ENCODE assay signal across 9 mouse cellular contexts in the genomic region with DNA sequence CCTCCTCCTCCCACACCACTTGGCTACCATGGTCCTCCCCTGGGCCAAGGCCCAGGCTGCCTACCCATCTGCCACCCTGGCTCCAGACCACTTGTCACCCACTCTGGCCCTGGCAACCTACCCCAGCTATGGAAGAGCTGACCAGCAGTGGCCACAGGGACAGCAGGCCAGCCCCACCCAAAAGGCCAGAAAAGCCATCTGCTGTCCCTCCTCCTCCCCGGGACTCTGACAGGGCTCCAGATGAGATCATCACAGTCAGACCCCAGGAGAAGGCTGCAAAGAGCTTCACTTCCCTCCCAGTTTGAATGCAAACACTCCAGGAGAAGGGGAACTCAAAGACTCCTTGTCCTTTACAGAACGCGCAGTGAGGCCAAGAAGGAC. TPM values are rescaled to one million over a fixed set of nuclear protein-coding genes. Genes with fewer than 3 reads are reported as not detected.
DNase-seq lines count a peak whose midpoint lies in the region; ATAC-seq and TF ChIP-seq lines count a peak whose summit lies in the region.
"Had no signal": no experiment of that assay in that cellular context is flagged by ENCODE, and none has a peak within 500 bp of the region (broad histone marks: within the 10 kb centered on the region; RNA-seq: fewer than 3 reads in every experiment).

No protein-coding gene starts in this region.

- H3K36me3 ChIP-seq in lung, embryonic 14.5 days (ENCODE audit: insufficient read depth), result peaks cover 21% of the 10 kb centered on the region
- H3K36me3 ChIP-seq in hindbrain, embryonic 12.5 days, result peaks cover 12% of the 10 kb centered on the region; the same call in 1 of the 2 replicates
- 0 out of 2 replicates have a peak, but pooled peaks cover 2% of the 10 kb centered on the region for H3K36me3 ChIP-seq in midbrain, embryonic 16.5 days (ENCODE audit: control insufficient read depth, insufficient read depth, low read length)

- H3K27me3 ChIP-seq in lung, embryonic 14.5 days (ENCODE audit: insufficient read depth, low read length), result no peaks in the 10 kb centered on the region
- H3K27me3 ChIP-seq in hindbrain, embryonic 12.5 days, result no peaks in the 10 kb centered on the region
- no peaks in the 10 kb centered on the region for H3K27me3 ChIP-seq in midbrain, embryonic 16.5 days (ENCODE audit: control insufficient read depth, insufficient read depth, low read depth, low read length)
- H3K27me3 ChIP-seq: megakaryocyte, embryonic 14.5 days had no signal

- no peaks in the 10 kb centered on the region for H3K9me3 ChIP-seq in lung, embryonic 14.5 days (ENCODE audit: low read depth, low read length)
- no peaks in the 10 kb centered on the region for H3K9me3 ChIP-seq in hindbrain, embryonic 12.5 days (replicated peaks)
- H3K9me3 ChIP-seq in midbrain, embryonic 16.5 days (replicated peaks; ENCODE audit: control insufficient read depth, low read length, poor library complexity, severe bottlenecking), result no peaks in the 10 kb centered on the region
- H3K9me3 ChIP-seq: megakaryocyte, embryonic 14.5 days had no signal

- H3K27ac ChIP-seq in lung, embryonic 14.5 days (ENCODE audit: low read depth), result peak overlapping the region; percentile 77
- peak overlapping the region; percentile 88 for H3K27ac ChIP-seq in cortical plate, adult 2 months (ENCODE audit: insufficient read depth, low read length)
- peak overlapping the region; percentile 71 for H3K27ac ChIP-seq in hindbrain, embryonic 12.5 days
- H3K27ac ChIP-seq in midbrain, embryonic 16.5 days (ENCODE audit: low read length), result peak overlapping the region; percentile 61

- DNase-seq in lung, embryonic 14.5 days, result peak; percentile 63
- no peak for DNase-seq in lung, adult 2 months
- no peak for DNase-seq in right cerebral cortex, postnatal 4 days

- peak overlapping the region; percentile 29 for H3K9ac ChIP-seq in lung, embryonic 14.5 days
- peak overlapping the region; percentile 50; the same call in 1 of the 2 replicates for H3K9ac ChIP-seq in hindbrain, embryonic 12.5 days
- peak overlapping the region; percentile 46 for H3K9ac ChIP-seq in midbrain, embryonic 16.5 days (ENCODE audit: low read depth, low read length)

- H3K4me3 ChIP-seq in lung, embryonic 14.5 days (ENCODE audit: low read depth, low read length), result no peak overlapping the region
- H3K4me3 ChIP-seq in lung, adult 2 months (replicated peaks; ENCODE audit: extremely low read depth, low read depth, low read length), result no peak overlapping the region
- no peak overlapping the region for H3K4me3 ChIP-seq in cortical plate, adult 2 months (ENCODE audit: insufficient read depth, low read length)
- no peak overlapping the region for H3K4me3 ChIP-seq in hindbrain, embryonic 12.5 days
- no peak overlapping the region for H3K4me3 ChIP-seq in midbrain, embryonic 16.5 days (ENCODE audit: low read depth, low read length)

- TF ChIP-seq CTCF in lung, embryonic 14.5 days (IDR thresholded peaks at IDR 0.05; ENCODE audit: low read depth), result no peak
- TF ChIP-seq CTCF in lung, adult 2 months (IDR thresholded peaks at IDR 0.05; ENCODE audit: insufficient read depth, low read length), result no peak
- TF ChIP-seq CTCF in cortical plate, adult 2 months (IDR thresholded peaks at IDR 0.05; ENCODE audit: extremely low read depth, insufficient read depth, low read length), result no peak

- 23% methylated on average over 3 of the region's 3 CpGs for WGBS in lung, embryonic 14.5 days
- 7% methylated on average over 3 of the region's 3 CpGs for WGBS in lung, adult 2 months
- WGBS in hindbrain, embryonic 12.5 days, result 59% methylated on average over 3 of the region's 3 CpGs
- 27% methylated on average over 3 of the region's 3 CpGs for WGBS in midbrain, embryonic 16.5 days

- H3K4me2 ChIP-seq in lung, embryonic 14.5 days, result peak overlapping the region; percentile 44
- no peak overlapping the region; the same call in 1 of the 2 replicates for H3K4me2 ChIP-seq in hindbrain, embryonic 12.5 days (replicated peaks)
- H3K4me2 ChIP-seq in midbrain, embryonic 16.5 days (ENCODE audit: low read length), result peak overlapping the region; percentile 14; the same call in 1 of the 2 replicates

- no peak for TF ChIP-seq POLR2A in lung, adult 2 months (IDR thresholded peaks at IDR 0.05; ENCODE audit: borderline replicate concordance, extremely low read depth, low read depth, low read length)
- no peak for TF ChIP-seq POLR2A in cortical plate, adult 2 months (IDR thresholded peaks at IDR 0.05; ENCODE audit: extremely low read depth, insufficient read depth, low read length)

- H3K4me1 ChIP-seq in lung, embryonic 14.5 days (ENCODE audit: insufficient read depth), result peaks cover 76% of the 10 kb centered on the region
- peaks cover 74% of the 10 kb centered on the region for H3K4me1 ChIP-seq in lung, adult 2 months (ENCODE audit: control insufficient read depth, insufficient read depth, low read length)
- H3K4me1 ChIP-seq in cortical plate, adult 2 months (ENCODE audit: control insufficient read depth, insufficient read depth, low read length), result peaks cover 20% of the 10 kb centered on the region
- peaks cover 86% of the 10 kb centered on the region for H3K4me1 ChIP-seq in hindbrain, embryonic 12.5 days
- peaks cover 74% of the 10 kb centered on the region for H3K4me1 ChIP-seq in midbrain, embryonic 16.5 days (ENCODE audit: control insufficient read depth, insufficient read depth, low read length)

- ATAC-seq in lung, embryonic 14.5 days (ENCODE audit: insufficient read depth), result no peak
- ATAC-seq in hindbrain, embryonic 12.5 days (ENCODE audit: low FRiP score), result no peak
- ATAC-seq in midbrain, embryonic 16.5 days, result peak; percentile 11; the same call in 1 of the 2 replicates
- no peak for ATAC-seq in erythroblast, adult 5-6 weeks (replicated peaks; ENCODE audit: low FRiP score, poor library complexity, severe bottlenecking)
- ATAC-seq in megakaryocyte-erythroid progenitor cell, adult 5-6 weeks (replicated peaks; ENCODE audit: low FRiP score, low TSS enrichment, poor library complexity, severe bottlenecking), result no peak

RNA-seq across cellular contexts. Expression of a gene that starts 9.7 kb away (rescaled TPM):
- polyA plus RNA-seq in lung, embryonic 14.5 days (2014; fragmentation: Nextera tagmentation; extraction: Ambion mirVana), result 8.6 and 8.9 TPM in 2 replicates
- 34.1 and 37.1 TPM in 2 replicates for polyA plus RNA-seq in lung, adult 2 months (2012; rRNA removed)
- 5.8 and 6.8 TPM in 2 replicates for polyA plus RNA-seq in cortical plate, adult 2 months (2012; rRNA removed)
- 7.7 and 8.6 TPM in 2 replicates for polyA plus RNA-seq in hindbrain, embryonic 12.5 days (2016; fragmentation: Nextera tagmentation; extraction: Ambion mirVana)
- polyA plus RNA-seq in midbrain, embryonic 16.5 days (2015; fragmentation: Nextera tagmentation; extraction: Ambion mirVana), result 5.2 and 5.5 TPM in 2 replicates
- total RNA-seq in erythroblast, adult 5-6 weeks (2015; ENCODE audit: low replicate concordance), result 0.21 and 1.3 TPM in 2 replicates
- total RNA-seq in erythroblast, adult 5-6 weeks (2017; ENCODE audit: low replicate concordance), result 0.56 and 1.1 TPM in 2 replicates
- total RNA-seq in megakaryocyte-erythroid progenitor cell, adult 5-6 weeks (2014; fragmentation: Nextera tagmentation), result 11.0 and 11.7 TPM in 2 replicates
- total RNA-seq in megakaryocyte-erythroid progenitor cell, adult 5-6 weeks (2017), result 5.6 and 8.6 TPM in 2 replicates

RNA-seq across cellular contexts. Expression of a gene that starts 17.5 kb away (rescaled TPM):
- polyA plus RNA-seq in lung, embryonic 14.5 days (2014; fragmentation: Nextera tagmentation; extraction: Ambion mirVana), result not detected in 2 replicates
- polyA plus RNA-seq in lung, adult 2 months (2012; rRNA removed), result not detected in 2 replicates
- not detected in 2 replicates for polyA plus RNA-seq in cortical plate, adult 2 months (2012; rRNA removed)
- not detected in 2 replicates for polyA plus RNA-seq in hindbrain, embryonic 12.5 days (2016; fragmentation: Nextera tagmentation; extraction: Ambion mirVana)
- polyA plus RNA-seq in midbrain, embryonic 16.5 days (2015; fragmentation: Nextera tagmentation; extraction: Ambion mirVana), result not detected in 2 replicates
- not detected in 2 replicates for total RNA-seq in erythroblast, adult 5-6 weeks (2015; ENCODE audit: low replicate concordance)
- not detected in 2 replicates for total RNA-seq in erythroblast, adult 5-6 weeks (2017; ENCODE audit: low replicate concordance)
- total RNA-seq in megakaryocyte-erythroid progenitor cell, adult 5-6 weeks (2014; fragmentation: Nextera tagmentation), result not detected in 2 replicates
- not detected in 2 replicates for total RNA-seq in megakaryocyte-erythroid progenitor cell, adult 5-6 weeks (2017)
